Mouse (Mus musculus) layer of hippocampus, postnatal 25 days (tissue): ENCODE data around the gene Cldn13. TPM values are rescaled to one million over a fixed set of nuclear protein-coding genes. Genes with fewer than 3 reads are reported as not detected.

ENCODE experiments used
- DNase-seq, 2 experiments: peaks; one replicate each; pipeline ENCODE4 v3.0.0; 2022; ENCODE audit warnings: mixed read lengths in 2 of 2, low spot score in 1 of 2; ENCODE audit errors: extremely low spot score in 1 of 2
- total RNA-seq, 2 experiments: library from RNA; stranded (reverse); gene quantifications; 2 replicates each; pipeline ENCODE4 v1.2.3; 2021

Gene Cldn13
- total RNA-seq, 2 experiments from 2014 or later = not detected

DNA sequence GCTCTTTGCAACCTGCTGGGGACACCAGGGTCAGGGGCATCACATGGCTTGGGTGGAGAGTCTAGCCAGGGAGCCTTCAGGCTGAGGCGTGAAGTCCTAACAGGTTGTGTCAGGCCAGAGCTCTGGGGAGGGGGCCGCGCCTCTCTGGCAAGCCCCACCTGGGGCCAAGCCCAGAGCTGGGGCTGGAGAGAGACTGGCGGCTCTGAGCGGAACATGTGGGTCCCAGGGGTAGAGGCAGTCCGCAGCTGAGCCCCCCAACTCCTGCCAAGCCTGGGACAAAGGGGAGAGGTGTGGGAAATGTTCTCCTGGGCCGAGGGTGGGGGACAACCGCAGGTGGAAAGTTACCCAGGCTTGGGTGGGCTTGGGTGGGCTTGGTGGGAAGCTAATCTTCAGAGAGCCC is 18.4 kb downstream of the Cldn13 start:
- DNase-seq = no peak

DNA sequence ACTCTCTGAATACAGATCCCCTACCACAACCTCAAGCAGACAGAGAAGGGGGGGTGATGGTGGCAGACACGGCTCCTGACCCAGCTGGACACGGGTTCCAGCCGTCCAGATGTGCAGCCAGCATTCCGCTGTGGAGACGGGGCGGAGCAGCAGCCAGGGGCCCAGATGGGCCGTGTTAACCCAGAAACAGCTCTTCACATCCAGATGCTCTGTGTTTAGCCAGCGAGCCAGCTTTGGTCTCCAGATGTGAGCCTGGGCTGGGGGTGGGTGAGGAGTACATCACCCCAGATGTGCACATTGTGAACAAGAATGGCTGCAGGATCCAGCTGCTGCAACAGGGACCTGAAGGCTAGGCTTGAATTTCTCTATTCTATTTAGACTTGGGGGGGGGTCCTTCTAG is 20.0 kb downstream of the Cldn13 start:
- DNase-seq = no peak

DNA sequence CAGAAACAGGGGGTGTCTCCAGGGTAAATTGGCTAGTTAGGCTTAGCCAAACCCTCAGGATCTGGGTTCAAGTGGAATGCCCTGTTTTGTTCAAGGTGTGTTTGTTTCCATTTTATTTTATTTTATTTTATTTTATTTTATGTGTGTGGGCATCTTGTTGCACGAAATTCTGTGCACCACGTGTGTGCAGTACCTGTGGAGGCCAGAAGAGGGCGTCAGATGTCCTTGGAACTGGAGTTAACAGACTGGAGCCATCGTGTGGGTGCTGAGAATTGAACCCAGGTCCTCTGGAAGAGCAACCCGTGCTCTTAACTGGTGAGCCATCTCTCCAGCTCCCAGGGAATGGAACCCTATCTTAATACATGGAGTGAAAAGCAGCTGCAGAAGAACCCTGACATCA is 22.6 kb downstream of the Cldn13 start:
- DNase-seq = no peak

GRCm38 (mm10) chr5:134891552-134891951 is 23.8 kb downstream of the Cldn13 start:
- no peak for DNase-seq

DNA sequence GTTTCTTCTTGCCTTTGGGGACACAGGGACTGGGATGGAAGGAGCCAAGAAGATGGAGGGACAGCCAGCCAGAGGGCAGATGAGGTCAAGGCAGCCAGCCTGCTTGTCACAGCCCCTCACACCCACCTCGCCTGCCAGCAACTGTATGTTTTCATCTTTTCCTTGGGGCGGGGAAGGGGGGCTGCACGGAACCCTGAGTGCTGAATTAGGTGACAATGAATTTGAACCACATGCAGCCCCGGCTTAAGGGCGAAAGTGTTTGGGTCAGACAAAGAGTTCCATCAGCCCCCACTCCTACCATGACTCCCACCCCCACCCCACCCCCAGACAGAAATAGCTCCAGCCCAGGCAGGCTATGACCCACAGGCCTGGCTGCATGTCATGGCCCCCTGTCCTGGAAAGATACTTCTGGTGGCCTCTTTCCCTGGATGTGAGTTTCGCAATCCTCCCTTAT is 24.7 kb downstream of the Cldn13 start:
- DNase-seq = no peak

- no peak for DNase-seq
Observed at GRCm38 (mm10) chr5:134888505-134888904, 26.8 kb downstream of the Cldn13 start.

DNA sequence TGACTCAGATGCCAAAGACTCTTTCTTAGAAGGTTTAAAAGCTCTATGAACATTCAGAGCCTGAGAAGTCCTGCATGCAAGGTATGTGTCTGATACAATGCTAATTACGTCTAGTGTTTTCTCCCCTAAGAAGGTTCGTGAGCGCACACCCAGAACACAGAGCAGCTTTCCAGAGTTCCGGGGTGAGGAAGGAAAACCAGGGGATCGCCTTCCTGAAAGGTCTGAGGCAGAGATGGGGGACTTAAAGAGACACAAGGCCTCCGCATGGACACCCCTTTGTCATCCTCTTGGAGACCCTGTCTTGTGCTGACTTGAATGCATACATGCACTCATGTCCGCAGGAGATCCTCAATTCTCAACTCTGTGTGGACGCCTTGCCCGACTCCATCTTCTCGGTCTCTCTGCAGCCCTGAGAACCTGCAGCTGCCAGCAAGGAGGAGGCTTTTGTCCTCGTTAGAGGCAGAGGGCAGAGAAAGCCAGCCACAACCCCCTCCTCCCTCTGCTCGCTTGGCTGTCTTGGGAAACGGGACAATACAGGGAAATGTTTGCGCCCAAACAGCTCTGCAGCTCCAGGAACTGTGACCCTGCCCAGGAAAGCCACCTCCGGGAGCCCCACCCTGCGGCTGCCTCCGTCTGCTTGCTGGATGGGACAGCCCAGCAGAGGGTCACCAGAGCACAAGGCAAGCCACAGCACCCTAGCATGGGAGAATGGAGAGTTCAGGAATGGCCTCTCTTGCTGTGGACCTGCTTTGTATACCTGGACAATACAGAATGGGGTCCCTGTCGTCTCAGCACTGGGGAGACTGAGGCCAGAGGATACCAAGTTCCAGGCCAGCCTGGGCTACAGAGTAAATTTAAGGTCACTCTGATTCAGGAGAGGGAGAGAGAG is 27.6 kb downstream of the Cldn13 start:
- no peak for DNase-seq

DNA sequence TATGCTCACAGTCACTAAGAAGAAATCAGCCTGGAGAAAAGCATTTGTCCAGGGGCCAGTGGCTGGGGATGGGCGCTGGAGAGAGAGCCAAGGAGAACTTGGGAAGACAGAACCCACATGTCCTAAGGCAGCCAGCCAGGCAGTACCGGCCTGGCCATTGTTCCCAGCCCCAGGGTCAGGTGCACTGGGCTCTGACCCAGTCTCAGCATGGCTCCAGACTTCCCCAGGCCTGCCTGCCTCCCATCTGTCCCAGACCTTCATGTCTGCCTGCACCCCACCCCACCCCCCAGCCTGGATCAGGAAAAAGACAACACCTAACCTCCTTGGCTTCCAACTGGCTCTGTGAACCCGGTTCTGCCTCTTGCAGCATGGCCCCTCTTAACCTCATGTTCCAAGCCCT is 32.2 kb downstream of the Cldn13 start:
- DNase-seq = no peak

DNA sequence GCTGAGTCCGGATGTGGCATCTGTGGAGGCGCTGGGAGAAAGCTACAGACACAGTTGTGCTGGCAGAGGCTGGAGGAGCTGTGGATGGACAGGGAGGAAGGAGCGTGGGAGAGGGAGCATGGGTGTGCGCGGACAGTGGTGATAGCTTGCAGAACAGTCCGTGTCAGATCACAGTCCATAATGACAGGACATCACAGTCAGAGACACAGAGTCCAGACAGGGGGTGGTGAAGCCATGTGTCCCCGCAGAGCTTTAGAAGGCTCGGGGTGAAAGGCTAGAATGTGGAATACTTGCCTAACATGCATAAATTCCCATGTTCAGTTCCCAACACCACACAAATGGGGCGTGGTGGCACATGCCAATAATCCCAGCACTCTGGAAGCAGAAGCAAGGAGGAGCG is 38.5 kb downstream of the Cldn13 start:
- DNase-seq = no peak

- no peak for DNase-seq
Observed at GRCm38 (mm10) chr5:134875245-134875644, 40.1 kb downstream of the Cldn13 start.

GRCm38 (mm10) chr5:134873956-134874879 is 41.1 kb downstream of the Cldn13 start:
- DNase-seq = peak in 1 of 2 experiments; percentile 18

DNA sequence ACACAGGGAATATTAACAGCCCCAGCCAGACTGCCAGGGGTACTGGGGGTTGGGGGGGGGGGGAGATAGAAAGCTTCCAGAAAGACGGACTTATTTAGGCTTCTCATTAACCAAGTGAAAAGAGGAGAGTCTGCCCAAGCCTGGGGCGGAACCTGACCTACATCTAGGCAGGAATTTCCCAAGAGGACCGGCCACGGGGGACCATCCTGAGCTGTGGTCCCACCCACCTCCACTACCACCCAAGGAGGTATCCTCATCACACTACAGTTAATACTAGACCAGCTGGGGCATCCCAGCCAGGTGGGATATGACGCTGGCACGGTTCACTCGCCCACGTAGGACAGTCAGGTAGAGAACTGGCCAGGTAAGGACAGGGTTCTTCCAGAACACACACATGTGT is 42.3 kb downstream of the Cldn13 start:
- DNase-seq = no peak

GRCm38 (mm10) chr5:134872597-134872996 is 42.7 kb downstream of the Cldn13 start:
- DNase-seq = no peak

DNA sequence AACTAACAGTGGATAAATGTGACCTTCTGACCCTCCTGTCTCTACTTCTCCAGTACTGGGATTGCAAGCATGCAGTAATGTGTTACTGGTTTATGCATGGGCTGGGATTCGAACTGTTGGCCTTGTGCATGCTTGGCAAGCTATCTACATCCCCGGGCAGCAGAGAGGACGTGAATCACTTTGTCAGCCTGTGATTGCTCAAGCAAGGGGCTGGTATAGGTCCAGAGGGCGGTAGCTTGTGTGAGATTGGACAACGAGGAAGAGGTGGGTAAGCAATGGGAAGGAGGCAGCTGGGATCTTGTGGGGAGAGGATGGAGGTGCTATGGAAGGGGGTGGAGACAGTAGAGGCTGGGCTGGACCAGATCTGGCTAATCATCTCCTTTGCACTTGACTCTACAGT is 46.8 kb downstream of the Cldn13 start:
- DNase-seq = no peak

DNA sequence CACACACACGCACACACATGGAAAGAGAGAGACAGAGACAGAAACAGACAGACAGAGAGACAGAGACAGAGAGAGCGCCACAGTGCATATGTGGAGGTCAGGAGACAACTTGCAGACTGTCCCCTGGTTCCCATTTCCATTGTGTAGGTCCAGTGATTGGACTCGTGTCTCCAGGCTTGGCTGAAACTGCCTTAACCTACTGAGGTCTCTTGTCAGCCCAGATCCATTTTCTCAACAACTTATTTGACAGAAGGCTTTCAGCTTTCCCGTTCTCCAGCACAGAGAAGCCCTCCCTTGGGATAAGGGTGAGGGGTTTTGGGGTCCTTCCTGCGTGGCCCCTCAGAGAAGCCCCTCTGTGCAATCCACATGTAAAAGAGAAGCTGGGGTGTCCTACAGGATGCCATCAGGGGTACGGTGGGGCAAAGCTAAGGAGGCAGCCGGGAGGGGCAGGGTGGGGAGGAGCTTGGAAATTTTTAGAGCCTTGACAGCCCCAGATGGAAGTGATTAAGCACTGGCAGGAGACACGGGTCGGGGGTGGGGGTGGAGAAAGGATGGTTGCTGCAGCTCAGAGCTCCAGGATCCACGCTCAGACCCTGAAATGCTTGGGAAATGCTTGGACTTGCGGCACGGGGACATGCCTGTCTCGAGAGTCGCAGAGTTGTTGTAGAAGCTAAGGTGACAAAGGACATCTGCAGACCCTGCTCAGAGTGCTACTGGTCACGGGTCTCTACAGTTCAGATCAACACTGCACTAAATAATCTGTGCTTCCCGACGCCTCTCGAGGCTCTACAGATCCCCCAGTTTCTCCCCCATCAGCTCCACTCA is 47.8 kb downstream of the Cldn13 start:
- no peak for DNase-seq

DNA sequence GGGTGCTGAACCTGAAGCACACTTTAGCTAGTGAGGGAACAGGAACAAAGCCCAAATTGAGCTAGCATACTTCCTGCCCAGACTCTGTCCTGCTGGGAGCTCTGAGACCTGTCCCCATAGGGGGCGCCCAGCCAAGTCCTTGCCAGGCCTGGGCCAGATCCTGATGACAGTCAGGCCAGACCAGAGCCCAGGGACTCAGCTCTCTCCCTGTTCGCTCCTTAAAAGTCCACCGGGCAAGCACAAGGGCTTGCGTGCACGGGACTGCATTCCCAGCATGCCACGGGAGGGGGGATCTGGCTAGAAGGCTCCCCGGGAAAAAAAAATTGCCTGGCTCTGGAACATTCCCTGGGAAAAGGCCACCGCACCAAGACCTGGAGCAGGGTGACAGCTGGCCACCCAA is 50.2 kb downstream of the Cldn13 start:
- no peak for DNase-seq
